Mouse (Mus musculus): ENCODE data around the gene Arhgap21. TPM values are rescaled to one million over a fixed set of nuclear protein-coding genes. Genes with fewer than 3 reads are reported as not detected.

The Arhgap21 gene
- polyA plus RNA-seq, 1 experiment from 2014 or later = 69.4 TPM

- Histone ChIP-seq H3K27ac (ENCODE audit: low read depth, low read length) (no peak overlapping the region), H3K27me3 (ENCODE audit: control insufficient read depth, insufficient read depth, low read length) (no peaks in the 10 kb centered on the region), H3K4me2 (replicated peaks; ENCODE audit: low read depth, low read length) (no peak overlapping the region), H3K9ac (ENCODE audit: low read depth, low read length) (no peak overlapping the region), H3K4me1 (replicated peaks; ENCODE audit: control insufficient read depth, insufficient read depth, low read length) (no peaks in the 10 kb centered on the region), H3K9me3 (ENCODE audit: control insufficient read depth, low read length) (no peaks in the 10 kb centered on the region), H3K36me3 (ENCODE audit: control insufficient read depth, insufficient read depth, low read length) (no peaks in the 10 kb centered on the region), H3K4me3 (ENCODE audit: low read depth, low read length) (no peak overlapping the region)
- no peak for ATAC-seq (ENCODE audit: low FRiP score)
- no peak for DNase-seq (ENCODE audit: low spot score)
- 86% methylated on average over 2 of the region's 2 CpGs for WGBS
These were observed 22.8 kb upstream of the Arhgap21 start for GRCm38 (mm10) chr2:20991508-20991907.

GRCm38 (mm10) chr2:20990907-20991306 is 22.2 kb upstream of the Arhgap21 start:
- no peak overlapping the region for H3K4me2 ChIP-seq (replicated peaks; ENCODE audit: low read depth, low read length)
- no peak overlapping the region for H3K27ac ChIP-seq (ENCODE audit: low read depth, low read length)
- H3K4me1 ChIP-seq (replicated peaks; ENCODE audit: control insufficient read depth, insufficient read depth, low read length) = no peaks in the 10 kb centered on the region
- DNase-seq (ENCODE audit: low spot score) = no peak
- no peaks in the 10 kb centered on the region for H3K9me3 ChIP-seq (ENCODE audit: control insufficient read depth, low read length)
- H3K36me3 ChIP-seq (ENCODE audit: control insufficient read depth, insufficient read depth, low read length) = no peaks in the 10 kb centered on the region
- H3K27me3 ChIP-seq (ENCODE audit: control insufficient read depth, insufficient read depth, low read length) = no peaks in the 10 kb centered on the region
- ATAC-seq (ENCODE audit: low FRiP score) = no peak
- no peak overlapping the region for H3K9ac ChIP-seq (ENCODE audit: low read depth, low read length)
- WGBS = 65% methylated on average over 2 of the region's 2 CpGs
- no peak overlapping the region for H3K4me3 ChIP-seq (ENCODE audit: low read depth, low read length)

GRCm38 (mm10) chr2:20990056-20990455 is 21.4 kb upstream of the Arhgap21 start:
- Histone ChIP-seq H3K4me3 (ENCODE audit: low read depth, low read length) (no peak overlapping the region), H3K4me1 (replicated peaks; ENCODE audit: control insufficient read depth, insufficient read depth, low read length) (no peaks in the 10 kb centered on the region), H3K36me3 (ENCODE audit: control insufficient read depth, insufficient read depth, low read length) (no peaks in the 10 kb centered on the region), H3K4me2 (replicated peaks; ENCODE audit: low read depth, low read length) (no peak overlapping the region), H3K9ac (ENCODE audit: low read depth, low read length) (no peak overlapping the region), H3K27ac (ENCODE audit: low read depth, low read length) (no peak overlapping the region), H3K9me3 (ENCODE audit: control insufficient read depth, low read length) (no peaks in the 10 kb centered on the region), H3K27me3 (ENCODE audit: control insufficient read depth, insufficient read depth, low read length) (no peaks in the 10 kb centered on the region)
- ATAC-seq (ENCODE audit: low FRiP score) (no peak), DNase-seq (ENCODE audit: low spot score) (no peak)
- WGBS = 78% methylated on average over 3 of the region's 3 CpGs

- Histone ChIP-seq H3K9me3 (ENCODE audit: control insufficient read depth, low read length) (no peaks in the 10 kb centered on the region), H3K27ac (ENCODE audit: low read depth, low read length) (no peak overlapping the region), H3K36me3 (ENCODE audit: control insufficient read depth, insufficient read depth, low read length) (no peaks in the 10 kb centered on the region), H3K9ac (ENCODE audit: low read depth, low read length) (no peak overlapping the region), H3K4me3 (ENCODE audit: low read depth, low read length) (no peak overlapping the region), H3K4me2 (replicated peaks; ENCODE audit: low read depth, low read length) (no peak overlapping the region), H3K4me1 (replicated peaks; ENCODE audit: control insufficient read depth, insufficient read depth, low read length) (no peaks in the 10 kb centered on the region), H3K27me3 (ENCODE audit: control insufficient read depth, insufficient read depth, low read length) (no peaks in the 10 kb centered on the region)
- DNase-seq (ENCODE audit: low spot score) (no peak), ATAC-seq (ENCODE audit: low FRiP score) (no peak)
- 65% methylated on average over 3 of the region's 3 CpGs for WGBS
These were observed 19.1 kb upstream of the Arhgap21 start for GRCm38 (mm10) chr2:20987822-20988221.

GRCm38 (mm10) chr2:20978726-20979125 is 10.0 kb upstream of the Arhgap21 start:
- ATAC-seq (ENCODE audit: low FRiP score) = no peak
- H3K27ac ChIP-seq (ENCODE audit: low read depth, low read length) = no peak overlapping the region
- H3K4me2 ChIP-seq (replicated peaks; ENCODE audit: low read depth, low read length) = no peak overlapping the region
- no peak overlapping the region for H3K4me3 ChIP-seq (ENCODE audit: low read depth, low read length)
- H3K9me3 ChIP-seq (ENCODE audit: control insufficient read depth, low read length) = no peaks in the 10 kb centered on the region
- DNase-seq (ENCODE audit: low spot score) = no peak
- no peak overlapping the region for H3K9ac ChIP-seq (ENCODE audit: low read depth, low read length)
- no peaks in the 10 kb centered on the region for H3K36me3 ChIP-seq (ENCODE audit: control insufficient read depth, insufficient read depth, low read length)
- no peaks in the 10 kb centered on the region for H3K27me3 ChIP-seq (ENCODE audit: control insufficient read depth, insufficient read depth, low read length)
- 72% methylated on average over 7 of the region's 8 CpGs for WGBS
- no peaks in the 10 kb centered on the region for H3K4me1 ChIP-seq (replicated peaks; ENCODE audit: control insufficient read depth, insufficient read depth, low read length)

- Histone ChIP-seq H3K36me3 (ENCODE audit: control insufficient read depth, insufficient read depth, low read length) (no peaks in the 10 kb centered on the region), H3K4me2 (replicated peaks; ENCODE audit: low read depth, low read length) (no peak overlapping the region), H3K9me3 (ENCODE audit: control insufficient read depth, low read length) (no peaks in the 10 kb centered on the region), H3K9ac (ENCODE audit: low read depth, low read length) (no peak overlapping the region), H3K27me3 (ENCODE audit: control insufficient read depth, insufficient read depth, low read length) (no peaks in the 10 kb centered on the region), H3K27ac (ENCODE audit: low read depth, low read length) (no peak overlapping the region), H3K4me1 (replicated peaks; ENCODE audit: control insufficient read depth, insufficient read depth, low read length) (no peaks in the 10 kb centered on the region), H3K4me3 (ENCODE audit: low read depth, low read length) (no peak overlapping the region)
- DNase-seq (ENCODE audit: low spot score) (no peak), ATAC-seq (ENCODE audit: low FRiP score) (no peak)
These were observed 8.4 kb upstream of the Arhgap21 start for GRCm38 (mm10) chr2:20977051-20977450.

- 83% methylated on average over 3 of the region's 3 CpGs for WGBS
- Histone ChIP-seq H3K27me3 (ENCODE audit: control insufficient read depth, insufficient read depth, low read length) (no peaks in the 10 kb centered on the region), H3K4me3 (ENCODE audit: low read depth, low read length) (no peak overlapping the region), H3K9ac (ENCODE audit: low read depth, low read length) (no peak overlapping the region), H3K4me2 (replicated peaks; ENCODE audit: low read depth, low read length) (no peak overlapping the region), H3K36me3 (ENCODE audit: control insufficient read depth, insufficient read depth, low read length) (no peaks in the 10 kb centered on the region), H3K9me3 (ENCODE audit: control insufficient read depth, low read length) (no peaks in the 10 kb centered on the region), H3K4me1 (replicated peaks; ENCODE audit: control insufficient read depth, insufficient read depth, low read length) (no peaks in the 10 kb centered on the region), H3K27ac (ENCODE audit: low read depth, low read length) (no peak overlapping the region)
- DNase-seq (ENCODE audit: low spot score) = no peak
- no peak for ATAC-seq (ENCODE audit: low FRiP score)
These were observed 4.8 kb upstream of the Arhgap21 start for GRCm38 (mm10) chr2:20973513-20973912.

- H3K9me3 ChIP-seq (ENCODE audit: control insufficient read depth, low read length) = no peaks in the 10 kb centered on the region
- no peak overlapping the region for H3K4me2 ChIP-seq (replicated peaks; ENCODE audit: low read depth, low read length)
- H3K36me3 ChIP-seq (ENCODE audit: control insufficient read depth, insufficient read depth, low read length) = no peaks in the 10 kb centered on the region
- no peak overlapping the region for H3K27ac ChIP-seq (ENCODE audit: low read depth, low read length)
- H3K27me3 ChIP-seq (ENCODE audit: control insufficient read depth, insufficient read depth, low read length) = no peaks in the 10 kb centered on the region
- DNase-seq (ENCODE audit: low spot score) = no peak
- WGBS = 78% methylated on average over 1 of the region's 1 CpGs
- no peaks in the 10 kb centered on the region for H3K4me1 ChIP-seq (replicated peaks; ENCODE audit: control insufficient read depth, insufficient read depth, low read length)
- H3K4me3 ChIP-seq (ENCODE audit: low read depth, low read length) = no peak overlapping the region
- H3K9ac ChIP-seq (ENCODE audit: low read depth, low read length) = no peak overlapping the region
- ATAC-seq (ENCODE audit: low FRiP score) = no peak
These were observed 3.5 kb upstream of the Arhgap21 start for GRCm38 (mm10) chr2:20972180-20972579.

- H3K4me3 ChIP-seq (ENCODE audit: low read depth, low read length) = no peak overlapping the region
- H3K27me3 ChIP-seq (ENCODE audit: control insufficient read depth, insufficient read depth, low read length) = no peaks in the 10 kb centered on the region
- H3K27ac ChIP-seq (ENCODE audit: low read depth, low read length) = no peak overlapping the region
- no peak for DNase-seq (ENCODE audit: low spot score)
- H3K4me2 ChIP-seq (replicated peaks; ENCODE audit: low read depth, low read length) = no peak overlapping the region
- H3K9ac ChIP-seq (ENCODE audit: low read depth, low read length) = no peak overlapping the region
- no peak for ATAC-seq (ENCODE audit: low FRiP score)
- H3K4me1 ChIP-seq (replicated peaks; ENCODE audit: control insufficient read depth, insufficient read depth, low read length) = no peaks in the 10 kb centered on the region
- no peaks in the 10 kb centered on the region for H3K9me3 ChIP-seq (ENCODE audit: control insufficient read depth, low read length)
- no peaks in the 10 kb centered on the region for H3K36me3 ChIP-seq (ENCODE audit: control insufficient read depth, insufficient read depth, low read length)
These were observed 2.9 kb upstream of the Arhgap21 start for GRCm38 (mm10) chr2:20971628-20972027.
